11 mouse cellular contexts compared by ENCODE assay signal in the genomic region with DNA sequence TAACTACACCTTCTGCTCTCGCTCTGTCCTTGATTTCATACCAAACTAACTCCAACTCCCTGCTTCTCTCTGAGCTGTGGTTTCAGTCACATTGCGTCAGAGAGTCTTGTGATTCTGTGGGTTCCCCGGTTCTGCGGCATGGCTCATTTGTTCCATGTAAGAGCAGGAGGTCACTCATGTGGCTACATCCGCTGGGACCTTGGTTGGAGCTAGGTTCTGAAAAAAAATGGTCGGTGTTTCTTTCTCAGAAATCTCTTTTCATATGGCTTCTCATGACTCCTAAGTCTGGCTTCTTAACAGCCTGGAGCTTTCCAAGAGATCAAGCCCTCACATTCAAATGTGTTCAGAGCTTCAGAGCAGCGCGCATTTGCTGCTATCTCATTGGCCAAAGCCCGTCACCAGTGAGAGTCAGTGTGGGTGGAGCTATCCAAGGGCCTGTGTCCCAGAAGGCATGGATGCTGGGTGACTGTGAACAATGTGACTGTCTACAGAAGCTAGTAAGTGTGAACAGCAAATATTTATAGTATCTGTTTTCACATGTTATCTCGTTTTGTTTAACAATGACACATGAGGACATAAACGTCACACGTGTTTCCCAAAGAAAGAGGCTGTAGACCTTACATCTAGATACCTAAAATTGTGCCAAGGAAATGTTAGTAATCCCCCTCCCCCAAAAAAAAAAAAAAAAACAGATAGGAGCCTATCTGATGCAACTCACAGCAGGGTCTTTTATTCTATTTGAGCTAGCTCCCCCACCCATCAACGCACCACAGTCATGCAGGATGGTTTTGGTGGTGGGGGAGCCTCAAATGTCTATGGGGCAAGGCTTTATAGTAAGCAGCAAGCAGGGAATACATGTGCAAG. TPM values are rescaled to one million over a fixed set of nuclear protein-coding genes. Genes with fewer than 3 reads are reported as not detected.
DNase-seq lines count a peak whose midpoint lies in the region; ATAC-seq and TF ChIP-seq lines count a peak whose summit lies in the region.
"Had no signal": no experiment of that assay in that cellular context is flagged by ENCODE, and none has a peak within 500 bp of the region (broad histone marks: within the 10 kb centered on the region; RNA-seq: fewer than 3 reads in every experiment).

No protein-coding gene starts in this region.

- TF ChIP-seq POLR2A in kidney, adult 2 months (IDR thresholded peaks at IDR 0.05; ENCODE audit: low read depth, low read length) = no peak
- TF ChIP-seq POLR2A in liver, adult 2 months (IDR thresholded peaks at IDR 0.05; ENCODE audit: extremely low read depth, insufficient read depth, low read length) = no peak

- 74% methylated on average over 13 of the region's 13 CpGs for WGBS in kidney, adult 2 months
- 53% methylated on average over 13 of the region's 13 CpGs for WGBS in liver, adult 2 months

- no peaks in the 10 kb centered on the region for H3K36me3 ChIP-seq in kidney, adult 2 months (ENCODE audit: control insufficient read depth, insufficient read depth, low read length)
- H3K36me3 ChIP-seq in liver, adult 2 months (ENCODE audit: control insufficient read depth, insufficient read depth, low read length) = no peaks in the 10 kb centered on the region
- H3K36me3 ChIP-seq: hindbrain, embryonic 15.5 days; neural tube, embryonic 15.5 days had no signal

- peak; percentile 19 for DNase-seq in kidney, adult 2 months
- DNase-seq in kidney, adult 9 months = no peak
- DNase-seq in embryo, embryonic 10 days (ENCODE audit: low spot score) = peak; percentile 43
- DNase-seq in liver, adult 2 months (ENCODE audit: extremely low read depth, low read depth, low spot score) = peak; percentile 12
- DNase-seq in cerebellum, postnatal 25 days = no peak
- no peak for DNase-seq in urinary bladder, adult 18-20 months (ENCODE audit: low spot score in 2 of 2)
- no peak for DNase-seq in adrenal gland, adult 8-10 months
- DNase-seq: cerebellum, postnatal 36 days had no signal

- H3K9ac ChIP-seq in liver, adult 2 months (ENCODE audit: low read depth, low read length) = no peak overlapping the region
- H3K9ac ChIP-seq: hindbrain, embryonic 15.5 days; neural tube, embryonic 15.5 days had no signal

- H3K27me3 ChIP-seq in kidney, adult 2 months (replicated peaks; ENCODE audit: control insufficient read depth, insufficient read depth, low read length) = no peaks in the 10 kb centered on the region
- no peaks in the 10 kb centered on the region for H3K27me3 ChIP-seq in liver, adult 2 months (ENCODE audit: control insufficient read depth, insufficient read depth, low read length)
- H3K27me3 ChIP-seq: hindbrain, embryonic 15.5 days; neural tube, embryonic 15.5 days had no signal

- ATAC-seq in neutrophil, adult 5-6 weeks (ENCODE audit: extremely low read depth, insufficient number of reproducible peaks, low FRiP score, poor library complexity, severe bottlenecking) = peak; percentile 79

- H3K4me1 ChIP-seq in kidney, adult 2 months (ENCODE audit: control insufficient read depth, insufficient read depth, low read length) = no peaks in the 10 kb centered on the region
- no peaks in the 10 kb centered on the region for H3K4me1 ChIP-seq in liver, adult 2 months (ENCODE audit: control insufficient read depth, insufficient read depth, low read length)
- H3K4me1 ChIP-seq: hindbrain, embryonic 15.5 days; neural tube, embryonic 15.5 days had no signal

- TF ChIP-seq CTCF in kidney, adult 2 months (conservative IDR thresholded peaks at IDR 0.05; ENCODE audit: insufficient read depth, insufficient read length, low read depth, low read length) = no peak
- no peak for TF ChIP-seq CTCF in liver, adult 2 months (IDR thresholded peaks at IDR 0.05; ENCODE audit: low read depth, low read length)

- no peaks in the 10 kb centered on the region for H3K79me2 ChIP-seq in liver, adult 2 months (ENCODE audit: control insufficient read depth, insufficient read depth, low read length)

- no peak overlapping the region for H3K27ac ChIP-seq in kidney, adult 2 months (ENCODE audit: insufficient read depth, low read depth, low read length)
- no peak overlapping the region for H3K27ac ChIP-seq in liver, adult 2 months (replicated peaks; ENCODE audit: insufficient read depth, low read depth, low read length)
- H3K27ac ChIP-seq: hindbrain, embryonic 15.5 days; neural tube, embryonic 15.5 days had no signal

- H3K4me3 ChIP-seq in kidney, adult 2 months (ENCODE audit: insufficient read depth, low read depth, low read length) = no peak overlapping the region
- no peak overlapping the region for H3K4me3 ChIP-seq in liver, adult 2 months (ENCODE audit: insufficient read depth, low read depth, low read length)
- H3K4me3 ChIP-seq: hindbrain, embryonic 15.5 days; neural tube, embryonic 15.5 days had no signal

RNA-seq across cellular contexts. Expression of a gene that starts 32.0 kb away (rescaled TPM):
- 13.2 and 16.8 TPM in 2 replicates for polyA plus RNA-seq in kidney, adult 2 months (2012; rRNA removed)
- total RNA-seq in liver, adult 2 months (2014; rRNA removed) = 8.7 and 10.8 TPM in 2 replicates
- 3.5 and 3.6 TPM in 2 replicates for polyA plus RNA-seq in liver, adult 2 months (2012; rRNA removed)
- total RNA-seq in neutrophil, adult 5-6 weeks (2017) = 123 and 137 TPM in 2 replicates
- total RNA-seq in adrenal gland, adult 8-10 months (2022) = 10 to 100 TPM; 50.2 to 55.9 (median 54.4) TPM

RNA-seq across cellular contexts. Expression of a gene that starts 32.7 kb away (rescaled TPM):
- 15.5 and 19.8 TPM in 2 replicates for polyA plus RNA-seq in kidney, adult 2 months (2012; rRNA removed)
- total RNA-seq in liver, adult 2 months (2014; rRNA removed) = 26.7 and 29.5 TPM in 2 replicates
- polyA plus RNA-seq in liver, adult 2 months (2012; rRNA removed) = 7.1 and 8.2 TPM in 2 replicates
- total RNA-seq in neutrophil, adult 5-6 weeks (2017) = 92.2 and 98.3 TPM in 2 replicates
- total RNA-seq in adrenal gland, adult 8-10 months (2022) = 10 to 100 TPM; 49.1 to 70.6 (median 60.9) TPM

RNA-seq across cellular contexts. Expression of a gene that starts 43.1 kb away (rescaled TPM):
- polyA plus RNA-seq in kidney, adult 2 months (2012; rRNA removed) = 5.5 and 5.9 TPM in 2 replicates
- 0.83 and 1.1 TPM in 2 replicates for total RNA-seq in liver, adult 2 months (2014; rRNA removed)
- polyA plus RNA-seq in liver, adult 2 months (2012; rRNA removed) = 1.9 and 3.4 TPM in 2 replicates
- total RNA-seq in neutrophil, adult 5-6 weeks (2017) = 9.5 and 14.1 TPM in 2 replicates
- 10 to 100 TPM; 14.9 to 20.2 (median 18.8) TPM for total RNA-seq in adrenal gland, adult 8-10 months (2022)

Comparison
In these comparisons a context has a peak if more than half of its experiments do, and no peak if none do; other contexts are left out.
1. DNase-seq: peak in kidney, adult 2 months (single experiment), embryo, embryonic 10 days (single experiment) and liver, adult 2 months (single experiment); none in kidney, adult 9 months (single experiment), cerebellum, postnatal 25 days (0 of 2), urinary bladder, adult 18-20 months (0 of 2) and adrenal gland, adult 8-10 months (single experiment).